Mouse (Mus musculus): ENCODE data around the gene 4933424G06Rik. TPM values are rescaled to one million over a fixed set of nuclear protein-coding genes. Genes with fewer than 3 reads are reported as not detected.

4933424G06Rik gene
- total RNA-seq, 2 experiments from 2014 or later: not detected

DNA sequence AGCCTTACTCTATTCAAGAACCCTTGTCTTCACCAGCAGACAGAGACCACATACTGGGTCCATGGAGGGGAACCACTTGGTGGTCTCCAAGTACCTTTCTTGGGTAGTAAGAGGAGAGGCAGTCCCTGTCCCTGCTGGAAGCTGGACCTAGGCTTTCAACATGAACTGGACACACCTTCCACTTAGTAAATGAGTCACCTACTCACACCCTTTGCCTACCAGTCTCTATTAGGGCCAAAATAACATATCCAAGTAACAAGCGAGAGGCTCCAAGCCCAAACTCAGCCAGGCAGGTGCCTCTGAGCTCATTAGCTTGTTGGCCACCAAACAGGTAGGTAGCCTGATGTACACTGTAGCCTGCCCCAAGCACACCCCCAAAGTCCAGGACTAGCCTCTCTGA, 1.3 kb upstream of the 4933424G06Rik start:
- ATAC-seq (replicated peaks; ENCODE audit: low FRiP score, poor library complexity, severe bottlenecking): no peak

DNA sequence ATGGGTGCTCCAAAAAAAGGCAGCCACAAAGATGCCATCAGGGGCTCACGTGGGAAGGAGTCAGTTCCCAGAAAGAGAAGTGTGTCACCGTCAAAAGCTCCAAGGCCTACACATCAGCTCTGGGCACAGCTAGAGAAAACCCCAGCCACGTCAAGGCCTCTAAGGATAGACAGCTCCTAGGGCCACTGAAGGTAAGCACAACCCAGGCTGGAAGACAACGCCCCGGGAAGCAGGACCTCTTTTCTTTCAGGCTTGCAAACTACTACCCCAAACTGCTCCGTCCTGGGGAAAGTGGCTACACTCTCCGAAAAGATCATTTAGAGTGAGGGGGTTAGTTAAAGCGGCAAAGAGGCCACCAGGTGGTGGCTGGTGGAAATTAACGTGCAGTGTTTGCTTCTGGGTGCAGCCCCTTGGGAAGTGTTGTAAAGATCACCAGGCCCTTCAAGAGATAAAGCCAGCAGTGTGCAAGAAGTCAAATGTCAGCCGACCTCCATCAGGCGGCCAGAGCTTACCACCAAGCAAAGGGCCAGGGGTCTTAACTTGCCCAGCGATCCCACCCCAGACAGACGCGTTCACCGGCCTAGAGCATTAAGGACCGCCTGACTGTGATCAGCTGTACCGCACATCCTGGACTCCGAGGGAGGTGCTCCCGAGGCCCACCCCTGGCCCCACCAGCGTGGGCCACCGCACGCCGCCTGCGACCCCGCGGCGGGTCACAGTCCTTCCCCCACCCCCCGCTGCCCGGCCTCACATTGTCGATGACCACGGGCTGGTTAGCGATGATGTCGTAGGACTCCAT, 695 bp upstream of the 4933424G06Rik start:
- no peak; the same call in 1 of the 2 replicates for ATAC-seq (replicated peaks; ENCODE audit: low FRiP score, poor library complexity, severe bottlenecking)

DNA sequence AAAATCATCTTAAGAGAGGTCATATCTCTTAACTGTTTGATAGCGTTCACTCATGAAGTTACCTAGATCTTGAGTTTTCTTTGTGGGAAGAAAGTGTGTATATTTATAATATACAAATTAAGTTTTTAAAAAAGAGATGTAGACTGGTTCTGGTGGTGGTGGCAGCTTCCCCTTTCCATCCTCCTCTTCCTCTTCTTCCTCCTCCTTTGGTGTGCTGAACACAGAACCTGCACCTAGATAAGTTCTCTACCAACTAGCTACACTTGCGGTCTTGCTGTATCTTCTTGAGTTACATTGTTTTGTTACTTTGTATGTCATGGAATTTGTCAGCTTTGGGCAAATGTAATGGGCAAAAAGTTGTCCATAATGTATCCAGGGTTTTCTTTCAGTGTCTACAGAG, 1.2 kb downstream of the 4933424G06Rik start:
- no peak for ATAC-seq (replicated peaks; ENCODE audit: low FRiP score, poor library complexity, severe bottlenecking)

DNA sequence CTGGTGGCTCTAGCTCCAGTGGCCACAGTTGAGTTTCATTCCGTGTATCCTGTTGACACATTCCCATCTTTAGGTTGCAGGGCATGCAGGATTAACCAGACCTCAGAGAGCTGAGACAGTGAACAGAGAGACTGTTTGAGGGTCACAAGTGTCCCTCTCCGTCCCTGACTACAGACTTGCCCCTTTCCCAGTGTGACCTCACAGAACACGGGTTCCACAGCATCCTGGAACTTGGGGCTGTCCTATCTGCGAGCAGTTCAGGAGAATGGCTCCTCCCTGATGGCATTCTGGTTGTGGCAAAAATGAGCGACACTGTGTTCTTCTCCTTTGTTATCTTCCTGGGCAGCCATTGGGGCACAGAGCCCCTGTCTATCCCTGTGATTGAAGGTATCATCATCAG, 4.4 kb downstream of the 4933424G06Rik start, which contains the start of gene Actr1b:
TSS of gene Actr1b (minus strand) at position 112 of the 400 bp plus-strand sequence.
- ATAC-seq (replicated peaks; ENCODE audit: low FRiP score, poor library complexity, severe bottlenecking): no peak

DNA sequence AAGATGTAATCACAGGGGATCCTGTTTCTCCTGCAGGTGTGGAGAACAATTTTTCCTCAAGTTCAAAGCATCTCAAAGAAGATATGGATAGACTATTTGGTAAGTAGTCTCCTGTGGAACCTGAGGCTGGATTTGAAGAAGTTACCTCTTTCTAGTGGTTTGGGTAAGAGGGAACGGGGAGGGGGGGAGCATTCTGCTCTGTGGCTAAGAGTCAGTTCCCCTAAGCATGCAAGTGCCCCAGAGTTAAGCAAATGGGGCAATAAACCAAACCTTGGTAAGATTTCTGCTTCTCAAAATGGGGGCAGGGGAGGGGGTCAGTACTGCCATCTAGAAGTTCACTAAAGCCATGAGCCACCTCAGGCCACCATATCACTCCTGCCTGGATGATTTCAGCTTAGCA, 8.8 kb downstream of the 4933424G06Rik start:
- ATAC-seq (replicated peaks; ENCODE audit: low FRiP score, poor library complexity, severe bottlenecking): no peak

DNA sequence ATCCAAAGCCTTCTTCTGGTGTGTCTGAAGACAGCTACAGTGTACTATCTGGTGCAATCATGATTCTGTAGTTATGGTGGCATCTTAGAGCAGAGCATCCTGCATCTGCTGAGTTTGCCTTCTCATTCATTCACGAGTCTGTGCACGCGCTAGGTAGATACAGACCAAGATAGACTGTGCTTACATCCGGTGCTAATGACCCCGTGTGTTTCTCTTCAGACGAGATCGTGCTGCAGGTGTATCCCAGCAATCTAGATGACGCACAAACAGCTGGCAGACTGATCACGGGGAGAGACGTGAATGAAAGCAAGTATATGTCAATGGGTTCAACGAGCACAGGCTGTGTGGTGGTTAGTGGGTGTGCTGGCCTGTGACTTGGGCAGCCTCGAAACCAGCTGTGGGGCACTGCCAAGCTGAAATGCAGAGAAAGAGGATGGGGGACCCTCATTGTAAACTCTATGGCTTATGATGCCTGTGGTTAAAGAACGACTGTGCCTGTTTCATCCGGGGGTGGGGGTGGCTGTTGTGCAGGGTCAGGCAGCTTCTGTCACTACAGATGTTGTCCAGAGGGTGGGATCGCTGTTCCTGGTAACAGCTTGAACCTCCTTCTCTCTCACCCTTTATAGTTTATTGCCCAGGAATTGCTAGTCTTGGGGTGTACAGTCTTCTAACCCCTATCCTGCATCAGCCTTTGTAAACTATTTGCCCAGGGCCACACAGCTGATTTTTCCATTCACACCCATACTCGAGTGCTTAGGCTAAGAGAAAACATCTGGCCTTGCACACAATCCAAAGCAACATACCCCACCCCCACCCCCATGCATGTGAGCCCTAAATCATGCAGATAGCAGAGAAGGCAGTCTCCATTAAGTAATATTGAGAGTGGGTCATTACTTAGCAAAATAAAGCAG, 13.5 kb downstream of the 4933424G06Rik start:
- no peak for ATAC-seq (replicated peaks; ENCODE audit: low FRiP score, poor library complexity, severe bottlenecking)

DNA sequence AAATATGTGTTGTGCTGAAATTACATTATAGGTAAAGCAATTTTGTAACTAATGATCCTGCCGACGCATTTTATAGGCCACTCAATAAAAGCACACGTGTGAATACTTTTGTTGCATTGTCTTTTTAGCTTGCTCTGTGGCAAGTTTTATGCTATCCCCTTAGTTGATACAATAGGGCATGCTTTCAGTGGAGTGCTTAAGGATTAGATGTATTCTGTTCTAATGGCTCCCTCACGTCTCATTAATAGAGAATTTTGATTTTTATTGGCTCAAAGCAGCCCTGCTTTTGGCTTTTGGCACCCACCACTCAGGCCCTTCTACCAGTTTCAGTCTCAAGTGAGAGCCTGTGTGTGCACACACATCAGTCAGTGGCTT, 14.1 kb downstream of the 4933424G06Rik start:
- no peak for ATAC-seq (replicated peaks; ENCODE audit: low FRiP score, poor library complexity, severe bottlenecking)

DNA sequence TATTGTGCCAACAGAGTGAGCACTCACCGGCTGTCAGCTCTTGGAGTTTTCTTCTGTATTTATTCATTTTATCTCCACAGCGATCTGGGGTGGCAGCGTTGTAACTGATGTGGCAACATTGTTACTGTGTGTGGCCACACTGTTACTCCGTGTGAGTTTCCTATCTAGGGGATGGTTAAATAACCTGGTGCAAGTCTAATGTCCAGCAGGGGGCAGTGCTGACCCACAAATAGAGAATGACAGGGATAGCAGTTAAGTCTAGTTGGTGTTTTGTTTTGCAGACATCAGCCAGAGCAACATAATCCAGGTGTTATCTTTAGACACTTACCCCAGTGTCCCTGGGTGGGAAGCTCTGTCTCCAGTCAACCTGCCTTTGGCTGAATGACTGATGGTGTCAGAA, 27.4 kb downstream of the 4933424G06Rik start:
- 0 out of 2 replicates have a peak, but pooled peaks have one; percentile 54 for ATAC-seq (replicated peaks; ENCODE audit: low FRiP score, poor library complexity, severe bottlenecking)

DNA sequence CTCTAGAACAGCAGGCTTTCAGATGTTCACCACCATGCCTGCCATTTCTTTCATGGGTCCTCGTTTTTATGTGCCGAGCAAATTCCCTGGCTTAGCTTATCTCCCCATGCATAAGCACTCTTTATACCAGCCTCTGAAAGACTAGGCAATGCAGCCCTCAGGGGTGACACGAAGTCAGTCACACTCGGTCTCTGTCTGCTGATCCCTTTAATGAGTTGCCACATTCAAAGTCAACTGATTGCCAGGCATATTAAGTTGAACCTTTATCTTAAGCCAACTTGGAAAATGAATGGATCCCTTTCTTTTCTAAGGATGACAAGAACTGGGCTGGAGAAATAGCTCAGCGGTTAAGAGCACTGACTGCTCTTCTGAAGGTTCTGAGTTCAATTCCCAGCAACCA, 29.3 kb downstream of the 4933424G06Rik start:
- ATAC-seq (replicated peaks; ENCODE audit: low FRiP score, poor library complexity, severe bottlenecking): no peak

DNA sequence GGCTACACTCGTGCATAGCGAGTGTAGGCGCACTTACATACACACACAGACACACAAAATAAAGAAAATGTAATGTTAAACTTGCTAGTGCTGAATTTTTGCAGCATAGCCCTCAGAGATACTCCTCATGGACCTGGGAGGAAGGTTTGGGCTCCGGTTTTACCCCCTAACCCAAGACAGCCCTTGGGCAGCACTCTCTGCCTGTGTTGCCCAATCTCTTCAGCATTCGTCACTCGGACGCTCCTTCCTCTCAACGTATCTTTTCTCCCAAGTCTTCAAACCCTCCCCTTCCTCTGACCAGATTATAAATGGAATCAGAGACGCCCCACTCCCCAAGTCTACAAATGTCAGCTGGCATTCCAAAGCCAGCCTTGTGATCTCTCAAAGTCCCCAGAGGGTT, 33.1 kb downstream of the 4933424G06Rik start:
- ATAC-seq (replicated peaks; ENCODE audit: low FRiP score, poor library complexity, severe bottlenecking): no peak

DNA sequence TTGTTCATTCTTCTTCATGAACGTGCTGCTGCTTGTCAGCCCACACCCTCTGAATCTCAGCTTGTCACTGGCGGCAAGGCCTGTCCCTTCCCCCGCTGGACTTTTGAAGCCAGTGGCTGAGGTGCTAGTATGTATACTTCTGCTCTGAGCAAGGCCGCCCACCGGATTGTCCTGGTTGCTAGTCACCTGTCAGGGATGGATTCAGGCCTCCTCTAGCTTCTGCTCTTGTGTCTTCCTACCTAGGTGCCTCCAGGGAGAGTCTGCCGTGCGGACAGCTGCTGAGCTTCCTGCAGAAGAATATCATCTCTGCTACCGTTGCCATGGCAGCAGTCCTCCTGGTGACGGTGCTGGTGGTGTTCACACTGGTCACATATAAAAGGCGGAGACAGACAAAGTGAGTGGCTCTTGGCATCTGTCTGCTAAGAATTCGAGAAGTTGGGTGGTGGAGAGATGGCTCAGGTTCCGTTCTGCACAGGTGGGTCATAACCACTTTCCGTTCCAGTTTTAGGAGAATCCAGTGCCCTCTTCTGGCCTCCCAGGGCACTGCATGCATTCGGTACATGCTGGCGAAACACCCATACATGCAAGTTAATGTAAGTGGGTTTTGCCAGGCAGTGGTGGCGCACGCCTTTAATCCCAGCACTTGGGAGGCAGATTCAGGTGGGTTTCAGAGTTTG, 34.5 kb downstream of the 4933424G06Rik start:
- ATAC-seq (replicated peaks; ENCODE audit: low FRiP score, poor library complexity, severe bottlenecking): no peak

DNA sequence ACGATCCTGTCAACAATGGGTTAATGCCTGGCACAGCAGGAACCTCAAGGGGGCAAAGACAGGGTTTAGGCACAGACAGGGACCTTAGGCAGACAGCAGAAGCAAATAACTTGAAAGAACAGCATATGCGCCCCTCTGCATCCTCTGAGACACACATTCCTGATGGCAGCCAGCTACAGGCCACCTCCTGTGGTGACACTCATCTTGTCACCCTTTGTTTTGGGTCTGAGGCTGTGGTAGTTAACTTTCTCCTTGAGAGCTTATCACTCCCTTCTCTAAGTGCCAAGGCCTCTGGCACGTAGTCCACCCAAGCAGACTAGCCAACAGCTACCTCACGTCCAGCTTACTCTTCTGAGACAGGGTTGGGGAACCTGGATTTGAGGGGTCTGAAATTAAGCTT, 35.7 kb downstream of the 4933424G06Rik start:
- ATAC-seq (replicated peaks; ENCODE audit: low FRiP score, poor library complexity, severe bottlenecking): no peak

DNA sequence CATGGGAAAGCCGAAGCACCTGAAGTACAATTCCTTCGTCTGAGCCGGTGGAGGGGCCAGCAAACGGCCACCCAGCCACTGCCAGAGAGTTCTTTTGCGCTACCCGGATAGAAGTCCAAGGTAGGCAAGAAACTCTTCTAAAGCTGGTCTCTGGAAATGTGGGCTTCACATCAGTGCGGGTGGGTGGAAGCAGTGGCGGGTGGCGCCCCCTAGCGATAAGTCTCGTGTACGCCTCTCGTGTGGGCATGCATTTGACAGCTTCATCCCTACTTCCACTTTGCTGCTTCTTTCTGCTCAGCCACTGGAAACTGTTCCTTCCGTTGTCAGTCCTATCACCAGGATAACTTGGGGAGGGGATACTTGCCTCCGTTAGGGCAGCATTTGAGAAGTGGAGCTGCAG, 36.5 kb downstream of the 4933424G06Rik start:
- no peak for ATAC-seq (replicated peaks; ENCODE audit: low FRiP score, poor library complexity, severe bottlenecking)

DNA sequence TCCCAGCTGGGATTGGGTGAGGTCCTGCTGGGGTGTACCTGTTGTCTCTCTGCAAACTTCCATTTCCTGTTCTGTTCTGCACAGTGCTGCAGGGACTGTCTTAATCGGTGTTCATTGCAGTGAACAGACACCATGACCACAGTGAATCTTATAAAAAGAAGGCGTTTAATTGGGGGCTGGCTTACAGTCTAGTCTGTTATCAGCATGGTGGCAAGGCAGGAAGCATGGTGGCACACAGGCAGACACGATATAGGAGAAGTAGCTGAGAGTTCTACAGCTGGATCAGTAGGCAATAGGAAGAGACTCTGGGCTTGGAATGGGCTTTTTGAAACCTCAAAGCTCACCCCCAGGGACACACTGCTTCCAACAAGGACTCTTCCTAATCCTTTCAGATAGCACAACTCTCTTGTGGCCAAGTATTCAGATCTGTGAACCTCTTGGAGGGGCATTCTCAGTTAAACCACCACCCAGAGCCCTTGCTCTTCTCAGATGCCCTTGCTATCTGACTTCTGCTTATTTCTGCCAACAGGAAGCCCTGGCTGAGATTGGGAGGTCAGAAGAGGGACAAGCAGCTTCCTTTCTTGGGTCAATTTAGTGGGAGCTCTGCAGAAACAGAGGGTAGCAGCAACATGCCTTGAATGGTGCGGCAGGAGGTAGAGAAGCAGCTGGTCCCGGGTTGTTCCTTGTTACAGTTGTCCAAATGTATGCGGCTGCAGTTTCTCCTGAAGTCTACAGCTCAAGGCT, 44.2 kb downstream of the 4933424G06Rik start:
- ATAC-seq (replicated peaks; ENCODE audit: low FRiP score, poor library complexity, severe bottlenecking): no peak

DNA sequence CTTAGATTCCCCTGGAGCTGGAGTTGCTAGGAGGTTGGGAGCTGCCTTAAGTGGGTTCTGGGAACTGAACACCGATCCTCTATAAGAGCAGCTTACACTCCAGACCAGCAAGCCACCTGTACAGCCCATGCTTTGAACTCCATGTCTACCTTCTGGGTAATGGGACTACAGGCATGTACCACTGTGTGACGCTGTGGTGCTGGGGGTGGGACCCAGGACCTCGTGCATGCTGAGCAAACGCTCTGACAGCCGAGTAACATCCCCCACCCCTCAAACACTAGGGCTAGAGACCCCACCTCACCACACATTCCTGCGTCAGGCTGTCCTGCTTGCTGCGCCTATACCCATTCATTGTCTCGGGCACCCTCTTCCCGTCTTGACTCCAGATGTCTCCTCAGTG, 48.6 kb downstream of the 4933424G06Rik start:
- ATAC-seq (replicated peaks; ENCODE audit: low FRiP score, poor library complexity, severe bottlenecking): no peak

DNA sequence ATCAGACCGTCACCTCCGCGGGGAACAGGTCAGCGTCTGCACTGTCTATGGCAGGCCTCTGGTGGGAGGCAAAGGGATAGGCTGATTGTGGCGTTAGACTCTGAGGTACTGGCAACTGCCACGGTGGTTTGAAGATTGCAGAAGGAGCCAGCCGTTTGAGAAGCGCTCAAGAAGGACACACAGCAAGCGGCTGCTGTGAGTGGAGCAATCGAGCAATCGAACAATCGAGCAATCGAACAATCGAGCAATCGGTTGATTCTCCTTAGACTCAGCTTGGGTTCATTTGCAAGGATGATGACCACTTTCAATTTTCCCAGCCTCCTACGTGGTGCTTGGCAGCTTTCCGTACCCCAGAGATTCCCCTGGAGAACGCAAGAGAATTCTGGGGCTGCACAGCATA, 49.1 kb downstream of the 4933424G06Rik start:
- ATAC-seq (replicated peaks; ENCODE audit: low FRiP score, poor library complexity, severe bottlenecking): no peak

DNA sequence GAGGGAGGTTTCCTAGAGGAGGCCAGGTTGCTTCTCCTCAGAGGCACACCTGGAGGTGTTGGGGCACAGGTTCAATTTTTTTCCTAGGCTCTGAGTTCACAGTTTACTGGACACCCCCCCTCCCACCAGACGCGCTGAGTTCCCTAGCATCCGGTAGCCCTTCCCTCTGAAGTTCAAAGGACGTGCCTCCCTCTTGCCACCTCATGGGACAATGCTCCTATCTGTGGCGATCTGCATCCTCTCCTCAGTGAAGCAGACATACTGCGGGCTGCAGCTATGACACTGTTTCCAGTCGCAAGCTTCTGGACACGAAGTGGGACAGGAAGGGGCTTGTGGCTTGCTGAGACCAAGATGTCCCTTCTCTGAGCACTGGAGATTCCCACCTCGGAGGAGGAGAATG, 50.5 kb downstream of the 4933424G06Rik start:
- no peak for ATAC-seq (replicated peaks; ENCODE audit: low FRiP score, poor library complexity, severe bottlenecking)

DNA sequence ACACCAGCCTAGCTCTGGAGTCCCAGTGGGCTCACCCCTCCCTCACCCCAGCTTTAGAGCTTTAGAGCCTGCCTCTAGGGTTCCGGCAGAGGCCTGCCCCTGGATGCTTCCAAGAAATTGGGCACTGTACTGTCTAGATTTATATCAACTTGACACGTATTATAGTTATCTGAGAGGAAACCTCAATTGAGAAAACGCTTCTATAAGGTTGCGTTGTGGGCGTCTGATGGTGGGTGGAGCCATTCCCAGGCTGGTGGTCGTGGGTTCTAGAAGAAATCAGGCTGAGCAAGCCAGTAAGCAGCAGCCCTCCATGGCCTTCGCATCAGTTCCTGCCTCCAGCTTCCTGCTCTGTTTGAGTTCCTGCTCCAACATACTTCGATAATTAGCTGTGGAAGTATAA, 51.1 kb downstream of the 4933424G06Rik start:
- ATAC-seq (replicated peaks; ENCODE audit: low FRiP score, poor library complexity, severe bottlenecking): no peak

DNA sequence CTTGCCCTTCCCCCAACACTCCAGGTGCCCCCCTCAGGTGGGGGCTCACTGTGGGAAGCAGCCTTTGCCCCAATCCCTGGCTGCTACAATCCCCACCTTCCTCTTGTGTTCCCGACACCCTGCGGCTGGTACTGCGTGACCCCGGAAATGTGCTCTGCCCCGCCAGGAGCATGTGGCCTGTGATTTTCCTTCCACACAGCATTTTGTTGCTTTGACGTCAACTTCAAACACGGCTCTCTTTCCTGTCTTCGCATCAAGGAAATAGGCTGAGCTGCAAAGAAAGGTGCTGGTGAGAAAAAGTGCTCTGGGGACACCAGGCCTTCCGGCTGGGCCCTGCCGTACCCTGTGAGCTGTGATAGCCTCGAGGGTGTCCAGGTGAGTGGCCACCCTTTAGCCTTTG, 51.6 kb downstream of the 4933424G06Rik start, which contains the start of gene Zap70:
TSS of gene Zap70 (plus strand) at position 231 of the 400 bp plus-strand sequence.
- ATAC-seq (replicated peaks; ENCODE audit: low FRiP score, poor library complexity, severe bottlenecking): no peak

Data from erythroid progenitor cell, adult 5-6 weeks (primary cell).